Mouse (Mus musculus): Measurements from ENCODE around the gene Trem2. TPM values are rescaled to one million over a fixed set of nuclear protein-coding genes. Genes with fewer than 3 reads are reported as not detected.

The Trem2 gene
- total and polyA plus RNA-seq, 3 experiments: not detected

DNA sequence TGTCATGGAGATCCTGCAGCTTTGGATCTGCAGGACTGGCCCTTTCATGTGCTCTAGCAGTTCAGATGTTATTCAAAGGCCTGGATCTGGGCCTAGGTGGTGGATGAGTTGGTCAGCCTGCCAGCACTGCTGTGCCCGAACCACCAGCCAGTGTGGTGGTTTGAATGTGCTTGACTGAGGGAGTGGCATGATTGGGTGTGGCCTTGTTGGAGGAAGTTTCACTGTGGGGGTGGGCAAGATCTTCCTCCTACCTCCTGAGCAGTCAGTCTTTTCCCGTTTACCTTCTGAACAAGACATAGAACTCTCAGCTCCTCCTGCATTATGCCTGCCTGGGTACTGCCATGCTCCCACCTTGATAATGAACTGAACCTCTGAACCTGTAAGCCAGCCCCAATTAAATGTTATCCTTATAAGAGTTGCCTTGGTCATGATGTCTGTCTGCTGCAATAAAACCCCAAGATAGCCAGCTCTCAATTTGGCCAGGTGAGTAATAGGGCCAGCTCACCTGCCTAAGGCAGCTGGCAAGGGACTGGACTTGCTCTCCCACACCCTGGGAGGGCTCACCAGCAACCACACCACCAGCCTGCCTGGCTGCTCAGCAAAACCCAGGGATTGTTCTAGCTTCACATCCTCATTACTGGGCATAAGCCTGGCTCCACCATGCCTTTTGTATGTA, 39.7 kb downstream of the Trem2 start:
- peak; percentile 75; the same call in 1 of the 2 replicates for TF ChIP-seq POLR2AphosphoS2 (IDR thresholded peaks at IDR 0.05; ENCODE audit: low read depth, low read length)
- TF ChIP-seq NRF1 (IDR thresholded peaks at IDR 0.05; ENCODE audit: low read depth, low read length): no peak
- Histone ChIP-seq H3K27me3 (replicated peaks) (no peaks in the 10 kb centered on the region), H3K4me3 (replicated peaks in 1 of 3; ENCODE audit: low read depth in 2 of 3, low read length in 2 of 3, poor library complexity in 1 of 3) (no peak overlapping the region), H3K79me2 (replicated peaks; ENCODE audit: control insufficient read depth, extremely low read depth, insufficient read depth, poor library complexity, severe bottlenecking) (no peaks in the 10 kb centered on the region), H3K36me3 (replicated peaks in 1 of 2; ENCODE audit: control insufficient read depth in 1 of 2, insufficient read depth in 1 of 2, low read length in 1 of 2) (peaks cover 35 to 52% of the 10 kb centered on the region in 2 experiments), H3K4me1 (ENCODE audit: control insufficient read depth in 1 of 2, insufficient read depth in 2 of 2) (peaks cover 0 to 11% of the 10 kb centered on the region in 2 experiments; a peak in 2 of 4 replicates), H3K4me2 (ENCODE audit: insufficient read depth, low read depth, poor library complexity, severe bottlenecking) (no peak overlapping the region), H3K27ac (ENCODE audit: insufficient read depth, low read depth) (no peak overlapping the region), H3K9ac (ENCODE audit: insufficient read depth, low read depth) (no peak overlapping the region), H3K9me3 (replicated peaks; ENCODE audit: low read length) (no peaks in the 10 kb centered on the region)
- in situ Hi-C loops (cut with MboI; ENCODE audit: low pct_ligation_motif_present, low pct_unique_long_range_greater_than_20kb, low sequenced_read_pairs) (no loop called here), dilution Hi-C loops (cut with MboI; ENCODE audit: extremely low pct_ligation_motif_present, extremely low pct_unique_long_range_greater_than_20kb, low sequenced_read_pairs) (no loop called here)
- DNase-seq (ENCODE audit: extremely low read depth): peak; percentile 16

DNA sequence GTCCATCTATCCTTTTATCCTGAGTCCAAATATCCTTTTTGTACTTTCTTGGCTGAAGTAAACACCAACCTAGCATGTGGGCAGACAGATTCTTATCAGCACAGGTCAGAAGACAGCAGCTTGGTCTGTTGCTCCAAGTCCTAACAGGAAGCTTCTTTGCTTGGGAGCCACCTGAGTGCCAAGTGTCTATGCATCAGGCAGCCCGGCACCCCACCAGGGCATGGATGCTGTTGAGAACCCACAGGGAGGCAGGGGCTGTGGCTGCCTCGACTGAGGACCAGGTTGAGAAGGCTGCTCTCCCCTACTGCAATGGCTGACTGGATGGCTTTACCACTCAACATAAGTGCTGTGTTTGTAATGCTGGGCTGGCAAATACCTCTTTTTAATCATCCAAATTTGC, 42.5 kb downstream of the Trem2 start:
- in situ Hi-C loops (cut with MboI; ENCODE audit: low pct_ligation_motif_present, low pct_unique_long_range_greater_than_20kb, low sequenced_read_pairs): no loop called here
- peaks cover 0 to 11% of the 10 kb centered on the region in 2 experiments; a peak in 2 of 4 replicates for H3K4me1 ChIP-seq (ENCODE audit: control insufficient read depth in 1 of 2, insufficient read depth in 2 of 2)
- dilution Hi-C loops (cut with MboI; ENCODE audit: extremely low pct_ligation_motif_present, extremely low pct_unique_long_range_greater_than_20kb, low sequenced_read_pairs): no loop called here
- TF ChIP-seq POLR2A (IDR thresholded peaks at IDR 0.05; ENCODE audit: low read depth, low read length) (no peak), SIN3A (IDR thresholded peaks at IDR 0.05; ENCODE audit: low read length) (no peak), ZC3H11A (IDR thresholded peaks at IDR 0.05; ENCODE audit: low read depth, low read length) (no peak), ETS1 (conservative IDR thresholded peaks at IDR 0.05; ENCODE audit: low read depth, low read length) (no peak), MYC (IDR thresholded peaks at IDR 0.05; ENCODE audit: low read depth, low read length) (no peak), JUND (conservative IDR thresholded peaks at IDR 0.05; ENCODE audit: low read depth, low read length) (no peak), NRF1 (IDR thresholded peaks at IDR 0.05; ENCODE audit: low read depth, low read length) (no peak), RAD21 (IDR thresholded peaks at IDR 0.05; ENCODE audit: low read depth, low read length) (no peak), CHD2 (IDR thresholded peaks at IDR 0.05; ENCODE audit: low read length) (no peak), CHD1 (IDR thresholded peaks at IDR 0.05; ENCODE audit: low read depth, low read length) (no peak), E2F4 (IDR thresholded peaks at IDR 0.05; ENCODE audit: insufficient replicate concordance, low read depth, low read length) (no peak), RCOR1 (conservative IDR thresholded peaks at IDR 0.05; ENCODE audit: low read depth, low read length) (no peak), KAT2A (IDR thresholded peaks at IDR 0.05; ENCODE audit: insufficient replicate concordance, low read length) (no peak), MAZ (IDR thresholded peaks at IDR 0.05; ENCODE audit: low read depth, low read length) (no peak), BHLHE40 (IDR thresholded peaks at IDR 0.05; ENCODE audit: low read depth, low read length) (no peak), ZMIZ1 (IDR thresholded peaks at IDR 0.05; ENCODE audit: low read depth, low read length) (no peak)
- H3K9me3 ChIP-seq (replicated peaks; ENCODE audit: low read length): no peaks in the 10 kb centered on the region
- no peaks in the 10 kb centered on the region for H3K27me3 ChIP-seq (replicated peaks)
- H3K79me2 ChIP-seq (replicated peaks; ENCODE audit: control insufficient read depth, extremely low read depth, insufficient read depth, poor library complexity, severe bottlenecking): no peaks in the 10 kb centered on the region
- no peak overlapping the region for H3K9ac ChIP-seq (ENCODE audit: insufficient read depth, low read depth)
- no peak for DNase-seq (ENCODE audit: extremely low read depth)
- H3K27ac ChIP-seq (ENCODE audit: insufficient read depth, low read depth): no peak overlapping the region
- H3K4me2 ChIP-seq (ENCODE audit: insufficient read depth, low read depth, poor library complexity, severe bottlenecking): no peak overlapping the region
- H3K4me3 ChIP-seq (replicated peaks in 1 of 3; ENCODE audit: low read depth in 2 of 3, low read length in 2 of 3, poor library complexity in 1 of 3): no peak overlapping the region
- H3K36me3 ChIP-seq (replicated peaks in 1 of 2; ENCODE audit: control insufficient read depth in 1 of 2, insufficient read depth in 1 of 2, low read length in 1 of 2): peaks cover 63 to 80% of the 10 kb centered on the region in 2 experiments

All from CH12.LX (cell line).